Mouse (Mus musculus) lung, postnatal 14 days (tissue): Measurements from ENCODE around the gene Ddx39.

ENCODE experiments used
- DNase-seq: peaks from one replicate; pipeline ENCODE4 v3.0.0; 2021

Ddx39 gene

DNA sequence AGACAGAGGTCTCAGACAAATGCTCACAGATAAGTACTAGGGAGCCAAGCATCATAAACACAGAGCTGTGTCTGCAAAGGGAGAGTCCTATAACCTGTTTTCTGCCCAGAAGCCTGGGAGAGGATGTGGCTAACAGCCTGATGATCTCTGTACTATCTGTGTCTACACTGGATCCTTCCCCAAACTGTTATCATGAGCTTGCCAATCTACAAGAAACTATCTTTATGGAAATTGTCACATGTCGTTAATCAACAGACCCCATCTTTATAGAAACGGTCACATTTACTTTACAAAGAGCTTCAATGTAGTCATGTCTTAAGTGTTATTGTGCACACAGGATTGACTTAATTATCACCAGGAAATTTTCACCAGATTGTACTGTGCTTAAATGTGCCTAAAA is 55.7 kb downstream of the Ddx39 start:
- DNase-seq: no peak

DNA sequence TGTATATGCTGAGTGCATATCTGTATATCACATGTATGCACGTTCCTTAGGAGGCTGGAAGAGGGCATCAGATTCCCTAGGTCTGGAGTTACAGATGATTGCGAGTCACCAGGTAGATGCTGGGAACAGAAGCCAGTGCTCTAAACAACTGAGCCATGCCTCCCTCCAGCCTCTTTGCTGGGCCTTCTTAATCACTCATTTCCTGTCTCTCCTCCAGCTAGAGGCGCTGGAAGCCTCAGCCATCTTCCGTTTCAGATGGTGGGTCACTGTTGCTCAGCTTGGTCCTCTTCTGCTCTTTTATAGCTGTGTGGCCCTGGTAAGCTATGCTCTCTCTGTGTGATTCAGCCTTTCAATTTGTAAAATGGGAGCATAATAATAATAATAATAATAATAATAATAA is 56.8 kb downstream of the Ddx39 start:
- no peak for DNase-seq

DNA sequence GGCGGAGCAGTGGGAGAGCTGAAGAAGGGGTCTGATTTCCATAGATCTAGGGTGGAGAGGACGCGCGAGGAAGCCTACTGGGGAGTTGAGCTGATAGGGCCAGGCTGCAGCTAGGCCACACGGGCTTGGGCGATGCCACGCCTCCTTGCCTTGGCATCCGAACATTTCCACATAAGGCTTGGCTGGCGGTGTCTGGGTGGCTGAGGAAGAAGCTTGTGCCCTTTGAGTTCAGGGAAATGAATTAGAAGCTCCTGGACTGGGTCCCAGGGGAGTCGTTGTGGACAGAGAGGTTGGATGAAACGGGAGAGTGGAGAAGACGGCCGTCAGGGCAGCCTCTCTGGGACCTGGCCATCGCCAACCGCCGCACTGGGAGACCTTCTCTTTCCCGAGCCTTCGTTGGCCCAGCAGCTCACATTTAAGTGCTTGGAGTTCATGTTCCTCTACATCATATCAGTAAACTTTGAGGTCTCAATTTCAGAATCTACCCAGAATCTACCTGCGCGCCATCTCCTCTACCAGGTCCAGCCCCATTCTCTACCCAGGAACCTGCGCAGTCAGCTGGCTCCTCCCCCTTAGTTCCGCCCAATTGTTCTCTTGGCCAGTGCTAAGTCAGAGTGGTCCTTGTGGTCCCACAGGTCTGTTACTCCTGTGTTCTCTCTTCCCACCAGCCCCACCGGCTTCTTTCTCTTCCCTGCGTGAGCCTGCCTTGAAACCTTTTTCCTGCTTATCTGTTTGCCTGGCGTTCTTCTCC is 57.9 kb downstream of the Ddx39 start:
- DNase-seq: peak; percentile 60

DNA sequence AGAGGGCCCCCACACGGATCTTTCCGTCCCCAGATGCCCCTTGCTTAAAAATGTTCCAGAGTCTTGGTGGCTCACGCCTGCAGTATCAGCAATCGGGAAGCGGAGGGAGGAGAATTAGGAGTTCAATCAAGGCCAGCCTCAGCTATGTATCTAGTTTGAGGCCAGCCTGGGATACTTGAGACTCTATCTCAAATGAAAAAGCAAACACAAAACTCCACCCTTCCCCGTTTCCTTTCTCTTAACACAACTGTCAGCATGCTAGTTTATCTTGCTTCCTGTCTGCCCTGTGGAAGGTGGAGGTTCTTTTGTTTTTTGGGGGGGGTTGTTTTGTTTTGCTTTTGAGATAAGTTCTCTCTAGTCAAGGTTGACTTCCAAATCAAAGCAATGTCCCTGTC is 58.5 kb downstream of the Ddx39 start:
- no peak for DNase-seq

DNA sequence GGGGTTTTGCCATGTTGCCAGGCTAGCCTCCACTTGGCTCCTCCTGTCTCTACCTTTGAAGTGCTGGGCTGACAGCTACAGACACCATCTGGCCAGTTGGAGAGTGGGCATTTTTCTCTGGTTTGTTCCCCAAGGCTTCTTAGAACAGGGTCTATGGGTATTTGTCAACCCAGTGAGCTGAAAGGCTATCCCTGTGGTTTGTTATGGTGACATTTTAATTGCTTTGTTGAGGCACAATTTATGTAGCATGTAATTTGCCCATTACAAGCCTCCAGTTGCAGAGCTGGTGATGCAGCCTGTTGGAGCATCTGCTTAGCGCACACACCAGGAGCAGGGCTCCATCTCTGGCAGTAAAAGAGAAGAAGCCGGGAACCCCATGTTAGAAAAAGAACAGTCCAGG is 59.2 kb downstream of the Ddx39 start:
- DNase-seq: no peak
